Mouse (Mus musculus) CH12.LX (cell line): Measurements from ENCODE around the gene Vmn1r71. TPM values are rescaled to one million over a fixed set of nuclear protein-coding genes. Genes with fewer than 3 reads are reported as not detected.
"Not testable (repeated sequence)": the region's sequence is repeated elsewhere in the genome, so short reads cannot be mapped to it uniquely, and the experiment has no call there.

Source experiments
- DNase-seq: peaks from one replicate; pipeline ENCODE4 v3.0.0-alpha.2; 2013; ENCODE audit errors: extremely low read depth
- H3K27ac ChIP-seq: 2 replicates; pipeline ENCODE4 v1.5.1; 2012; ENCODE audit warnings: low read depth, mild to moderate bottlenecking, control low read depth, moderate library complexity; ENCODE audit not compliant: insufficient read depth
- H3K27me3 ChIP-seq: replicated peaks from 2 replicates; pipeline ENCODE3; 2012; ENCODE audit warnings: inconsistent platforms
- H3K36me3 ChIP-seq, 2 experiments: replicated peaks in 1 of 2; 2 replicates each; pipeline versions ENCODE3 to v1.6.1; 2012; ENCODE audit warnings: inconsistent platforms in 1 of 2, low read length in 1 of 2, mild to moderate bottlenecking in 1 of 2, mixed read lengths in 1 of 2, moderate library complexity in 1 of 2; ENCODE audit not compliant: control insufficient read depth in 1 of 2, insufficient read depth in 1 of 2
- H3K4me1 ChIP-seq, 2 experiments: 2 replicates each; pipeline ENCODE4 v1.6.1; 2012; ENCODE audit warnings: inconsistent platforms in 1 of 2, moderate library complexity in 1 of 2; ENCODE audit not compliant: insufficient read depth in 2 of 2, control insufficient read depth in 1 of 2
- H3K4me2 ChIP-seq: 2 replicates; pipeline ENCODE4 v1.6.1; 2012; ENCODE audit warnings: low read depth, mild to moderate bottlenecking, control low read depth; ENCODE audit not compliant: poor library complexity, insufficient read depth, severe bottlenecking
- H3K4me3 ChIP-seq, 3 experiments: fragments of 150-350 bp in 1 of 3; sonication (generic) in 1 of 3; replicated peaks in 1 of 3; 2 replicates each; pipeline versions ENCODE3 to v1.5.1; 2011 to 2012; ENCODE audit warnings: low read depth in 2 of 3, low read length in 2 of 3, mild to moderate bottlenecking in 2 of 3, moderate library complexity in 2 of 3, control low read depth in 1 of 3, improper control_type of control experiment in 1 of 3, inconsistent platforms in 1 of 3, mixed read lengths in 1 of 3; ENCODE audit not compliant: poor library complexity in 1 of 3
- H3K79me2 ChIP-seq: replicated peaks from 2 replicates; pipeline ENCODE4 v1.6.1; 2012; ENCODE audit warnings: mild to moderate bottlenecking, moderate library complexity; ENCODE audit not compliant: control insufficient read depth, poor library complexity, insufficient read depth, severe bottlenecking; ENCODE audit errors: extremely low read depth
- H3K9ac ChIP-seq: 2 replicates; pipeline ENCODE4 v1.6.1; 2012; ENCODE audit warnings: low read depth, mild to moderate bottlenecking, control low read depth, moderate library complexity; ENCODE audit not compliant: insufficient read depth
- H3K9me3 ChIP-seq: replicated peaks from 2 replicates; pipeline ENCODE3; 2012; ENCODE audit warnings: low read length, inconsistent platforms, mixed read lengths
- CHD1 ChIP-seq: IDR thresholded peaks from 2 replicates; pipeline ENCODE4 v1.6.1; 2012; ENCODE audit warnings: low read depth, low read length, improper control_type of control experiment, inconsistent platforms
- RAD21 ChIP-seq: IDR thresholded peaks from 2 replicates; pipeline ENCODE4 v1.6.1; 2011; ENCODE audit warnings: low read depth, mild to moderate bottlenecking, low read length, improper control_type of control experiment, moderate library complexity
- TBP ChIP-seq: conservative IDR thresholded peaks from 2 replicates; pipeline ENCODE4 v1.6.1; 2011; ENCODE audit warnings: low read depth, low read length, improper control_type of control experiment
- UBTF ChIP-seq: IDR thresholded peaks from 2 replicates; pipeline ENCODE4 v1.6.1; 2012; ENCODE audit warnings: low read depth, mild to moderate bottlenecking, inconsistent platforms, low read length, improper control_type of control experiment, moderate library complexity
- ZKSCAN1 ChIP-seq: IDR thresholded peaks from 2 replicates; pipeline ENCODE4 v1.6.1; 2012; ENCODE audit warnings: low read depth, inconsistent platforms, low read length, improper control_type of control experiment, borderline replicate concordance
- dilution Hi-C: fragments of 300-500 bp; cut with MboI; formaldehyde crosslinking; loops from 2 replicates; pipeline ENCODE4 v1.14.3; 2020; ENCODE audit warnings: low sequenced_read_pairs; ENCODE audit not compliant: extremely low pct_unique_long_range_greater_than_20kb, extremely low pct_ligation_motif_present
- in situ Hi-C: fragments of 300-500 bp; cut with MboI; formaldehyde crosslinking; loops from 3 replicates; pipeline ENCODE4 v1.14.3; 2019; ENCODE audit warnings: low sequenced_read_pairs, low pct_ligation_motif_present, low pct_unique_long_range_greater_than_20kb, mixed read lengths
- polyA plus RNA-seq: library from polyadenylated mRNA; unstranded; fragments of >175 nt; gene quantifications from 2 replicates; pipeline ENCODE4 v1.2.1, GENCODE M21; 2012; ENCODE audit warnings: low read depth; ENCODE audit not compliant: insufficient read length
- total RNA-seq, 2 experiments: library from RNA; depleted of rRNA; stranded (reverse); fragments of 300-350 nt in 1 of 2; fragments of >200 nt in 1 of 2; gene quantifications; 2 replicates each; pipeline ENCODE4 v1.2.3; 2012 to 2014

The Vmn1r71 gene
- total RNA-seq (2012; rRNA removed) (not detected in 2 replicates), total RNA-seq (2014; rRNA removed) (not detected in 2 replicates), polyA plus RNA-seq (not detected in 2 replicates)

- H3K27me3 ChIP-seq: no peaks in the 10 kb centered on the region
- TF ChIP-seq CHD1 (no peak), RAD21 (no peak), ZKSCAN1 (no peak), TBP (no peak), UBTF (no peak)
- in situ Hi-C loops: no loop called here
Observed at GRCm38 (mm10) chr7:10754264-10754663, at the start of gene Vmn1r71. Vmn1r71 (minus strand) TSS chr7:10754364.

GRCm38 (mm10) chr7:10757551-10757950, 3.4 kb upstream of the Vmn1r71 start:
- dilution Hi-C loops, H3K27ac ChIP-seq, H3K36me3 ChIP-seq, DNase-seq, H3K27me3 ChIP-seq, H3K79me2 ChIP-seq, H3K4me1 ChIP-seq, H3K4me3 ChIP-seq, in situ Hi-C loops, H3K4me2 ChIP-seq, H3K9ac ChIP-seq: not testable (repeated sequence)
- H3K9me3 ChIP-seq: peaks cover 15% of the 10 kb centered on the region

More at GRCm38 (mm10) chr7:10754264-10754663, at the start of gene Vmn1r71:
- no peaks in the 10 kb centered on the region for H3K4me1 ChIP-seq
- no peak within 1 kb of the TSS for H3K9ac ChIP-seq
- H3K79me2 ChIP-seq: no peaks in the 10 kb centered on the region
- H3K4me2 ChIP-seq: no peak within 1 kb of the TSS
- H3K36me3 ChIP-seq: no peaks in the 10 kb centered on the region
- DNase-seq: no peak
- dilution Hi-C loops: no loop called here
- H3K27ac ChIP-seq: no peak within 1 kb of the TSS
- H3K9me3 ChIP-seq: peaks cover 14% of the 10 kb centered on the region
- H3K4me3 ChIP-seq: no peak within 1 kb of the TSS

Other genes starting within 250 kb of the Vmn1r71 start
- not detected in 2 replicates for gene Vmn1r68, start 195.9 kb downstream of the Vmn1r71 start, total RNA-seq (2012; rRNA removed)
- gene Vmn1r68, start 195.9 kb downstream of the Vmn1r71 start, total RNA-seq (2014; rRNA removed): not detected in 2 replicates
- gene Vmn1r68, start 195.9 kb downstream of the Vmn1r71 start, polyA plus RNA-seq: not detected in 2 replicates
- gene Vmn1r69, start 140.7 kb downstream of the Vmn1r71 start, total RNA-seq (2012; rRNA removed): not detected in 2 replicates
- not detected in 2 replicates for gene Vmn1r69, start 140.7 kb downstream of the Vmn1r71 start, total RNA-seq (2014; rRNA removed)
- not detected in 2 replicates for gene Vmn1r69, start 140.7 kb downstream of the Vmn1r71 start, polyA plus RNA-seq
- gene Vmn1r70, start 122.8 kb downstream of the Vmn1r71 start, total RNA-seq (2012; rRNA removed): not detected in 2 replicates
- not detected in 2 replicates for gene Vmn1r70, start 122.8 kb downstream of the Vmn1r71 start, total RNA-seq (2014; rRNA removed)
- not detected in 2 replicates for gene Vmn1r70, start 122.8 kb downstream of the Vmn1r71 start, polyA plus RNA-seq
- gene Nlrp4b, start 66.6 kb downstream of the Vmn1r71 start, total RNA-seq (2012; rRNA removed): not detected in 2 replicates
- gene Nlrp4b, start 66.6 kb downstream of the Vmn1r71 start, total RNA-seq (2014; rRNA removed): not detected in 2 replicates
- gene Nlrp4b, start 66.6 kb downstream of the Vmn1r71 start, polyA plus RNA-seq: not detected in 2 replicates
- gene Zscan4b, start 150.7 kb upstream of the Vmn1r71 start, total RNA-seq (2012; rRNA removed): not detected in 2 replicates
- not detected in 2 replicates for gene Zscan4b, start 150.7 kb upstream of the Vmn1r71 start, total RNA-seq (2014; rRNA removed)
- gene Zscan4b, start 150.7 kb upstream of the Vmn1r71 start, polyA plus RNA-seq: not detected in 2 replicates